Mouse (Mus musculus) limb, embryonic 11.5 days (tissue): ENCODE results near the gene Cps1. TPM values are rescaled to one million over a fixed set of nuclear protein-coding genes. Genes with fewer than 3 reads are reported as not detected.

Experiments used
- ATAC-seq: fragments of 200-750 bp; cut with Nextera tagmentation; 2 replicates; pipeline ENCODE4 v1.8.0; 2017; ENCODE audit warnings: low read depth; ENCODE audit not compliant: insufficient number of reproducible peaks, low FRiP score, low TSS enrichment
- DNase-seq: peaks from one replicate; pipeline ENCODE4 v3.0.0-alpha.2; 2015; ENCODE audit warnings: low spot score
- H3K27ac ChIP-seq: fragments of 300-500 bp; sonication (generic); replicated peaks from 2 replicates; pipeline ENCODE4 v1.5.1; 2014; ENCODE audit warnings: low read depth, mild to moderate bottlenecking, low read length
- H3K27me3 ChIP-seq: fragments of 300-500 bp; sonication (generic); 2 replicates; pipeline ENCODE4 v1.6.1; 2014; ENCODE audit warnings: mild to moderate bottlenecking, low read length, mixed read lengths; ENCODE audit not compliant: control insufficient read depth, insufficient read depth
- H3K36me3 ChIP-seq: fragments of 300-500 bp; sonication (generic); 2 replicates; pipeline ENCODE4 v1.6.1; 2014; ENCODE audit warnings: mild to moderate bottlenecking, low read length, moderate library complexity, mixed read lengths; ENCODE audit not compliant: control insufficient read depth, insufficient read depth
- H3K4me1 ChIP-seq: fragments of 300-500 bp; sonication (generic); 2 replicates; pipeline ENCODE4 v1.6.1; 2014; ENCODE audit warnings: low read length, mixed read lengths; ENCODE audit not compliant: control insufficient read depth, insufficient read depth
- H3K4me2 ChIP-seq: fragments of 300-500 bp; sonication (generic); 2 replicates; pipeline ENCODE4 v1.6.1; 2014; ENCODE audit warnings: low read depth, mild to moderate bottlenecking, moderate library complexity; ENCODE audit not compliant: severe bottlenecking
- H3K4me3 ChIP-seq: fragments of 300-500 bp; sonication (generic); 2 replicates; pipeline ENCODE4 v1.5.1; 2014; ENCODE audit warnings: low read depth, low read length
- H3K9ac ChIP-seq: fragments of 300-500 bp; sonication (generic); 2 replicates; pipeline ENCODE4 v1.6.1; 2014; ENCODE audit warnings: mild to moderate bottlenecking, low read length
- H3K9me3 ChIP-seq: fragments of 300-500 bp; sonication (generic); 2 replicates; pipeline ENCODE4 v1.6.1; 2016; ENCODE audit warnings: low read length; ENCODE audit not compliant: control insufficient read depth
- WGBS: fragments of 180-500 bp; shearing (Covaris S2); extraction: QIAGEN DNeasy Blood & Tissue Kit; methylation state at CpG from one replicate; pipeline ENCODE4 v1.1.7; 2014; 5-methylcytosine and 5-hydroxymethylcytosine counted together
- polyA plus RNA-seq: library from polyadenylated mRNA; unstranded; fragments of >200 nt; fragmentation: Nextera tagmentation; extraction: Ambion mirVana; gene quantifications from 2 replicates; pipeline ENCODE4 v1.2.1, GENCODE M21; 2014

The Cps1 gene
- polyA plus RNA-seq, result 0.07 and 0.10 TPM in 2 replicates

DNA sequence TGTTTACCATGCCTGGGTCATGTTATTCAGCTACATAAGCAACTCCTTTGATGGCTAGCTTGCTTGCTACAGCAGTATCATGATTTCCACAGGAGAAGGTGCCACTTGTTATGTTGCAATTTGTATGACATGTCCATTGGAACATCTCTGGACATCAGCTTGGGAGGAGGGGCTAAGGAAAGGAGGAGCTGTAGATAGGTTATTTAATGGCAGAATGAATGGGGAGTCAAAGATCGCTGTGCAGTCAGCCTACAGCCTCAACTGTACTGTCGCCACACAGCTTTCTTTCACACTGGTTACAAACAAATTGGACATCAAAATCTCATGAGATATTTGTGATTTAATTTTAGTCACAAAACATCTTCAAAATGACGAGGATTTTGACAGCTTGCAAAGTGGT is at the start of gene Cps1:
TSS of gene Cps1 (plus strand) at position 230 of the 400 bp plus-strand sequence.
- no peaks in the 10 kb centered on the region for H3K4me1 ChIP-seq
- no peak for ATAC-seq

DNA sequence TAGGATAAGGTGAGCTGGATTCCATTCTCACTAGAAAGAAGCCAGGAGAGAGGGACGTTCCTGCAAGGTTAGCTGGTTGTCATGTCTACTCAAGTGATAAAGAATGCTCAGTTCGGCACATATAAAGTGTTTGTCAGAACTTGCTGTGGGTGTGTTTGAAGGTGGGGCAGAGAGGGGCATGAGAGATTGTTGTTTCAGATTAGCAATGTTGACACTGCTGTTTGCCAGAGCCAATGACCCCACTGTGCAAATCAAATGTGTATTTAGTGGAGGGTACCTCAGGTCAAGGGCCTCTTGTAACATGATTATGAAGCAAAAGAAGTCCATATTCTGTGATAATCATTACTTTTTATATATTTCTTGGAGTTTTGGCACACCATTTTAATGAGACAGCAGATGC is 45.1 kb upstream of the Cps1 start:
- no peak overlapping the region for H3K4me2 ChIP-seq
- 73% methylated on average over 2 of the region's 2 CpGs for WGBS
- H3K9ac ChIP-seq, result no peak overlapping the region
- no peak for DNase-seq
- H3K36me3 ChIP-seq, result no peaks in the 10 kb centered on the region
- H3K4me3 ChIP-seq, result no peak overlapping the region
- no peak for ATAC-seq
- no peaks in the 10 kb centered on the region for H3K9me3 ChIP-seq
- H3K4me1 ChIP-seq, result no peaks in the 10 kb centered on the region
- no peaks in the 10 kb centered on the region for H3K27me3 ChIP-seq
- no peak overlapping the region for H3K27ac ChIP-seq

More for the DNA sequence above, at the start of gene Cps1:
- no peak for DNase-seq
- no peak within 1 kb of the TSS for H3K4me3 ChIP-seq
- no peaks in the 10 kb centered on the region for H3K36me3 ChIP-seq
- H3K27ac ChIP-seq, result no peak within 1 kb of the TSS
- no peaks in the 10 kb centered on the region for H3K27me3 ChIP-seq
- H3K9ac ChIP-seq, result no peak within 1 kb of the TSS
- 83% methylated on average over 3 of the region's 3 CpGs for WGBS
- no peaks in the 10 kb centered on the region for H3K9me3 ChIP-seq
- H3K4me2 ChIP-seq, result no peak within 1 kb of the TSS

DNA sequence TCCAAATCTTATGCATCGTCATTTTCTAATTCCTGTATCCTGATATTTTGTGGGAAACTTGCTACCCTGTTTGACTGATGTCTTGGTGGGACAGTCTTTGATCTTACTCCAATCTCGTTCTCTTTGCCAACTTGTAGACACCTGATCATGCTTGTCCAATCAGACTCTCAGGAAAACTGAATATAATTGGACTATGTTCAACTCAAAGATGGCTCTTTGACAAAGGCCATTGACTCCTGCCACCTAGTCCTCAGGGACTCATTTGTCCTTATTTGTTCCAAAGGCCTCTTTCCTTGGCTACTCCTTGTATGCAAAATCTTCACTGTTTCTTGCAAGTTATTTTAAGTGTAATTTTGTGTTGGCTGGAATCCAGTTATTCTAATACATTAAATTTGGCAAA is 44.2 kb upstream of the Cps1 start:
- H3K36me3 ChIP-seq, result no peaks in the 10 kb centered on the region
- no peak overlapping the region for H3K4me3 ChIP-seq
- ATAC-seq (no peak), DNase-seq (no peak)
- H3K27ac ChIP-seq, result no peak overlapping the region
- H3K9ac ChIP-seq, result no peak overlapping the region
- H3K4me1 ChIP-seq, result no peaks in the 10 kb centered on the region
- H3K9me3 ChIP-seq, result no peaks in the 10 kb centered on the region
- 84% methylated on average over 2 of the region's 2 CpGs for WGBS
- H3K4me2 ChIP-seq, result no peak overlapping the region
- H3K27me3 ChIP-seq, result no peaks in the 10 kb centered on the region

GRCm38 (mm10) chr1:67079146-67079545 is 43.7 kb upstream of the Cps1 start:
- Histone ChIP-seq H3K4me1 (no peaks in the 10 kb centered on the region), H3K9ac (no peak overlapping the region), H3K4me2 (no peak overlapping the region), H3K36me3 (no peaks in the 10 kb centered on the region), H3K27me3 (no peaks in the 10 kb centered on the region), H3K4me3 (no peak overlapping the region), H3K27ac (no peak overlapping the region), H3K9me3 (no peaks in the 10 kb centered on the region)
- 83% methylated on average over 7 of the region's 7 CpGs for WGBS
- DNase-seq (no peak), ATAC-seq (no peak)

GRCm38 (mm10) chr1:67092473-67092872 is 30.4 kb upstream of the Cps1 start:
- ATAC-seq (no peak), DNase-seq (no peak)
- WGBS, result 88% methylated on average over 1 of the region's 1 CpGs
- no peak overlapping the region for H3K9ac ChIP-seq
- no peak overlapping the region for H3K4me2 ChIP-seq
- no peak overlapping the region for H3K27ac ChIP-seq
- H3K4me3 ChIP-seq, result no peak overlapping the region
- no peaks in the 10 kb centered on the region for H3K36me3 ChIP-seq
- H3K4me1 ChIP-seq, result no peaks in the 10 kb centered on the region
- H3K27me3 ChIP-seq, result no peaks in the 10 kb centered on the region
- H3K9me3 ChIP-seq, result no peaks in the 10 kb centered on the region

DNA sequence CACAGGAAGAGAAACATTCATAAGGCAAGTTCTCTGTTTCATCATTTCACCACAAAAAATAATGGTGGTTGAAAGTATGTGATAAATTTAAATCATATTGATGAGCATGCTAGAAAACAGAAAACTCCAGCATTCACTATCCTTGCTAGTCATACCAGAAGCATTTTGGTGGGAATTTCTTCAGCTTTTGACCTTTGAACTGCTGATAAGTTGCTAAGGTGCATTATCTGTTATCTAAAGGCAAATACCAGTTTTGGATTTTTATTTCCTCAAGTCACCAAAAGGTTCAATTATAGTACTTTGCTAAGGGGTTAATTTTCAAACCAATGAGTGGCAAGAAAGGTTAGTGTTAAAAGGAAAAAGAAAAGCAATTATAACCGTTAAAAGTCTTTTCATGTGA is 23.6 kb upstream of the Cps1 start:
- WGBS, result 89% methylated on average over 1 of the region's 1 CpGs
- no peaks in the 10 kb centered on the region for H3K9me3 ChIP-seq
- H3K4me1 ChIP-seq, result no peaks in the 10 kb centered on the region
- DNase-seq (no peak), ATAC-seq (no peak)
- no peaks in the 10 kb centered on the region for H3K36me3 ChIP-seq
- no peak overlapping the region for H3K4me2 ChIP-seq
- H3K9ac ChIP-seq, result no peak overlapping the region
- H3K27me3 ChIP-seq, result no peaks in the 10 kb centered on the region
- no peak overlapping the region for H3K4me3 ChIP-seq
- no peak overlapping the region for H3K27ac ChIP-seq

GRCm38 (mm10) chr1:67103476-67104248 is 19.2 kb upstream of the Cps1 start:
- H3K9me3 ChIP-seq, result no peaks in the 10 kb centered on the region
- no peak overlapping the region for H3K4me3 ChIP-seq
- no peaks in the 10 kb centered on the region for H3K36me3 ChIP-seq
- no peak overlapping the region for H3K4me2 ChIP-seq
- no peak overlapping the region for H3K9ac ChIP-seq
- DNase-seq (peak; percentile 49), ATAC-seq (no peak)
- H3K27ac ChIP-seq, result no peak overlapping the region
- 37% methylated on average over 12 of the region's 12 CpGs for WGBS
- H3K4me1 ChIP-seq, result no peaks in the 10 kb centered on the region
- H3K27me3 ChIP-seq, result no peaks in the 10 kb centered on the region

DNA sequence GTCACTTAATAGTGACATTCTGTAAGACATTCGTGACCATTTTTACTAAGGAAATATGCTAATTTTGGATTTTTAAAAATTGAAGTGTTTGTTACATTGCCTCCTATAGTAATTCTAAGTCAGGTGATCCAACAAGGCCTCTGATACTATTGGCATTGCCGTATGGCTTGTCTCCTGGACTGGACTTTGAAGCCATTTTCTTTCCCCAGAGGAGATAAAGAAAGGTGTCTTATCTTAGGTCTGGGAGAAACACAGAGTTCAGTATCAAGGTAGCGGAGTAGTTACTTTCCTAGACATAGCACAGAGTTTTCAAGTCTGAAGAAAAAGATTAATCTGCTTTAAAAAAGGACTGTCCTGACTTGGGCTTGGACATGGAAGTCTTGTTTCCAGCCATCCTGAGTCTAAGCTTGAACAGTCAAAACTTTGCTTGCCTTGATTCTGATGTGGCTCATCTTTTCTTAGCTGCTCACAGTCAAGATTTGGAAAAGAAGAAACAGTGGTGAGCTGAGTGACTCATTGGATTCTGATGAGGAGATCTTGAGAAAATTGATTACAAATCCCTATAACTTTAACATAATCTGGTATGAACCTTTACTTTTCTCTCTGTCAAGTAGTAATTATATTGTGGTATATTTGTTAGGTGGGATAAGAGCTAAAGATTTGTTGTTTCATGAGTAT is 11.1 kb upstream of the Cps1 start:
- no peak overlapping the region for H3K9ac ChIP-seq
- H3K27ac ChIP-seq, result no peak overlapping the region
- no peaks in the 10 kb centered on the region for H3K36me3 ChIP-seq
- DNase-seq (no peak), ATAC-seq (no peak)
- no peaks in the 10 kb centered on the region for H3K27me3 ChIP-seq
- no peaks in the 10 kb centered on the region for H3K4me1 ChIP-seq
- WGBS, result 94% methylated on average over 3 of the region's 3 CpGs
- H3K4me2 ChIP-seq, result no peak overlapping the region
- H3K4me3 ChIP-seq, result no peak overlapping the region
- H3K9me3 ChIP-seq, result no peaks in the 10 kb centered on the region
